Mouse (Mus musculus) lung, postnatal 0 days (tissue): ENCODE results near the gene Gm28047. TPM values are rescaled to one million over a fixed set of nuclear protein-coding genes. Genes with fewer than 3 reads are reported as not detected.

ENCODE experiments used
- ATAC-seq: fragments of 200-750 bp; cut with Nextera tagmentation; 2 replicates; pipeline ENCODE4 v1.8.0; 2017; ENCODE audit warnings: moderate library complexity
- DNase-seq: peaks from one replicate; pipeline ENCODE4 v3.0.0-alpha.2; 2016; ENCODE audit warnings: low spot score
- H3K27ac ChIP-seq: fragments of 300-500 bp; sonication (generic); 2 replicates; pipeline ENCODE4 v1.5.1; 2014; ENCODE audit warnings: antibody characterized with exemption, mild to moderate bottlenecking, low read length, mixed read lengths
- H3K27me3 ChIP-seq: fragments of 300-500 bp; sonication (generic); replicated peaks from 2 replicates; pipeline ENCODE4 v1.6.1; 2014; ENCODE audit warnings: low read length, mixed read lengths; ENCODE audit not compliant: insufficient read depth
- H3K36me3 ChIP-seq: fragments of 300-500 bp; sonication (generic); 2 replicates; pipeline ENCODE4 v1.6.1; 2014; ENCODE audit warnings: low read length, mixed read lengths; ENCODE audit not compliant: insufficient read depth
- H3K4me1 ChIP-seq: fragments of 300-500 bp; sonication (generic); 2 replicates; pipeline ENCODE4 v1.6.1; 2014; ENCODE audit warnings: antibody characterized with exemption, low read depth, low read length, mixed read lengths; ENCODE audit not compliant: insufficient read depth
- H3K4me2 ChIP-seq: fragments of 300-500 bp; sonication (generic); replicated peaks from 2 replicates; pipeline ENCODE4 v1.6.1; 2014; ENCODE audit warnings: low read depth, mild to moderate bottlenecking, low read length, moderate library complexity, mixed read lengths
- H3K4me3 ChIP-seq: fragments of 300-500 bp; sonication (generic); 2 replicates; pipeline ENCODE4 v1.5.1; 2014; ENCODE audit warnings: low read depth, low read length
- H3K9ac ChIP-seq: fragments of 300-500 bp; sonication (generic); replicated peaks from 2 replicates; pipeline ENCODE4 v1.6.1; 2014; ENCODE audit warnings: low read depth, mild to moderate bottlenecking
- H3K9me3 ChIP-seq: fragments of 300-500 bp; sonication (generic); 2 replicates; pipeline ENCODE4 v1.6.1; 2016; ENCODE audit warnings: low read length, mixed read lengths
- CTCF ChIP-seq: IDR thresholded peaks from 2 replicates; pipeline ENCODE4 v1.5.1; 2016; ENCODE audit warnings: antibody characterized with exemption, mild to moderate bottlenecking
- EP300 ChIP-seq: IDR thresholded peaks from 2 replicates; pipeline ENCODE4 v1.6.1; 2016; ENCODE audit warnings: antibody characterized with exemption, mild to moderate bottlenecking, control low read depth
- WGBS: fragments of 180-500 bp; shearing (Covaris S2); extraction: QIAGEN DNeasy Blood & Tissue Kit; methylation state at CpG from one replicate; pipeline ENCODE4 v1.1.7; 2014; 5-methylcytosine and 5-hydroxymethylcytosine counted together
- polyA plus RNA-seq: library from polyadenylated mRNA; unstranded; fragments of >200 nt; fragmentation: Nextera tagmentation; extraction: Ambion mirVana; gene quantifications from 2 replicates; pipeline ENCODE4 v1.2.1, GENCODE M21; 2015

Gene Gm28047
- polyA plus RNA-seq, 1 experiment from 2014 or later: not detected

DNA sequence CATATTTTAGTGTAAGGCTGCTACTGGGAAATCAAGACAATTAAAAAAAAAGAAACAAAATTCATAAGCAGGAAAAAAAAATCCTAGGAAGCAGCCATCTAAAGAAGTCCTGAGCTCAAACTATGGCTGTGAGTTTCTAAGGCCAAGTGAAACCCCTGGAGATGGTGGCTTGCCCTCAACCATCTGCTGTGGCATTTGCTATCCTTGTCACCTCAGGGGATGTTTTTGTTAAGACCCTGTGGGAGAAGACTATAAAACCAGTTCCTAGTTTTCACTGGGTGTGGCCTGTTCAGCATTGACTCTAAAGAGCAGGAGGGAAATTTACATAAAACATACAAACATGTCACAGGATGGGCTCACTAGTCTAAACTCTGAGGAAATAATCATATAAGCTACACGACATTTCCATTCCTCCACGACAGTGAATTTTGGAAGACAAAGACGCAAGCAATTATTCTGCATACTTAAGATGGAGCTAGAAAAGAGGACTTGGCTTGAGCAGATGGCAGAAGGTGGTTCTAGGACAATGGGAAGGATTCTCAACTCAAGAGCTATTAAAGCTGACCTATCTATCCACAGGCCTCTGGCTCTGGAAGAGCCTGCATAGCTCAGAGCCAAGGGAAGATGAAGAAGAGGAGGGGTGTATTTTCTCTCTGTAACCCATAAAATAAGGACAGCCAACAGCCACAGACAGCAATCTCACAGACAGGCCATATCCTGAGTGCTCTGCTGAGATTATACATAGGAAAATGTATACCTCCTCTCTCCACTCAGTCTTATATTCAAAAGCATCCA, 92.6 kb downstream of the Gm28047 start:
- peaks cover 52% of the 10 kb centered on the region for H3K36me3 ChIP-seq

DNA sequence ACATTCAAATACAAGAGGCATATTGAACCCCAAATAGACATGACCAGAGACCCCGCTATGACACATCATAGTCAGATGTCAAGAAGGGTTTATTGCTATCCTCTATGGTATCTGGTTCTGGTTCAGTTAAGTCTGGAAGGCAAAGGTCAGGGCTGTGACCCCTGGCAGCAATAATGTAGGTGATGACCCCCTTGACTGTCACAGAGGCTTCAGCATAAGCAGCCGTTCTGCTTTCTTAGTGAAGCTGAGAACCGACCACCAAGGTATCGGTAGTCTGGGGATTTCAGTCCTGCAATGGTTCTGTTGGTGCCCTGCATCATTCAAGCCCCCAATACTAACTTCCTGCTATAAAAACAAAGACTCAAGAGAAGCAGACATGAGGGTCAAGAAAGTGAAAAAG, 93.3 kb downstream of the Gm28047 start:
- TF ChIP-seq EP300: no peak
- no peak for TF ChIP-seq CTCF
- no peaks in the 10 kb centered on the region for H3K9me3 ChIP-seq
- no peak overlapping the region for H3K27ac ChIP-seq
- no peak overlapping the region for H3K4me3 ChIP-seq
- DNase-seq: no peak
- WGBS: 89% methylated on average over 4 of the region's 4 CpGs
- H3K4me1 ChIP-seq: no peaks in the 10 kb centered on the region
- H3K4me2 ChIP-seq: no peak overlapping the region
- H3K9ac ChIP-seq: no peak overlapping the region
- no peaks in the 10 kb centered on the region for H3K27me3 ChIP-seq
- no peak for ATAC-seq
- H3K36me3 ChIP-seq: peaks cover 48% of the 10 kb centered on the region

More for the DNA sequence above, 92.6 kb downstream of the Gm28047 start:
- no peaks in the 10 kb centered on the region for H3K4me1 ChIP-seq
- H3K27ac ChIP-seq: no peak overlapping the region
- no peak overlapping the region for H3K4me3 ChIP-seq
- no peaks in the 10 kb centered on the region for H3K9me3 ChIP-seq
- H3K27me3 ChIP-seq: no peaks in the 10 kb centered on the region
- no peak for DNase-seq
- 89% methylated on average over 3 of the region's 3 CpGs for WGBS
- TF ChIP-seq EP300 (no peak), CTCF (no peak)
- no peak overlapping the region for H3K9ac ChIP-seq
- ATAC-seq: no peak
- no peak overlapping the region for H3K4me2 ChIP-seq

DNA sequence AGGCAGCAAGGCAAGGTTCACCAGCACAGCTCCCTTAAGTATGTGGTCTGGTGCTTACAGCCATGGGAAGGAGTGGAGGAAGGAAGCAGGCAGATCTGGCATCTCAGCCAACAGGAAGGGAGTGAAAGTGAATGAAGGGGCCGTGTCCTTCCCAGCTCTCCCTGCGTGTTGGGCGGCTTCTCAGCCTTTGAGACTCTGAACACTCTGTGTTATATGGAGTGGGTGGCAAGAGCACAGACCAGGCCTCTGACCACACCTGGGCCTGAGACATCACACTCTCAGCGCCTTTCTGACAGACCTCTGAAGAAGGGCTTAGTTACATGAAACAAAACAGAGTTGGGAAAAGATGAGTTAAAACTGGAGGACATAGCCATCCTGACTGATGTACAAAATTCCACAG, 94.3 kb downstream of the Gm28047 start:
- DNase-seq (no peak), ATAC-seq (no peak)
- TF ChIP-seq CTCF (no peak), EP300 (no peak)
- no peaks in the 10 kb centered on the region for H3K9me3 ChIP-seq
- H3K4me2 ChIP-seq: no peak overlapping the region
- H3K27me3 ChIP-seq: no peaks in the 10 kb centered on the region
- no peak overlapping the region for H3K27ac ChIP-seq
- peaks cover 48% of the 10 kb centered on the region for H3K36me3 ChIP-seq
- H3K9ac ChIP-seq: no peak overlapping the region
- H3K4me3 ChIP-seq: no peak overlapping the region
- no peaks in the 10 kb centered on the region for H3K4me1 ChIP-seq
- WGBS: 63% methylated on average over 4 of the region's 4 CpGs

DNA sequence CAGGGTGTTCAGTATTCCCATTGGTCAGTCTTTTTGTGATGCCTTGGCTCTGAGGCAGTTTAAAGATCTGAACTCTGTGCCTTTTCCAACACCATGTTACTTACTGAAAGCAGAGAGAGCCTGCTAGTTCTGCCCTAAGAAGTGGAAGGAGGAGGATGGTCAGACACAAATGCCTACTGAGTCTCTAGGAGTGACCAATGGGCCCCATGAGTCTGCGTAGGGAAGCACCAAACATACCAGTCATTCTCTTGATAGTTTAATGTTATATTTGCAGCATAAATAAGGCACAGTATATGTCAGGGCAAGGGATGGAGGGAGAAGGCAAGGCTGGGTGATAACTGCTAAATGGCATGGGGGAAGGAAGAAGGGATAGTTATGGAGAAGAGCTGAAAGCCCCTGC, 96.5 kb downstream of the Gm28047 start:
- no peak overlapping the region for H3K27ac ChIP-seq
- TF ChIP-seq CTCF (no peak), EP300 (no peak)
- no peaks in the 10 kb centered on the region for H3K9me3 ChIP-seq
- no peaks in the 10 kb centered on the region for H3K27me3 ChIP-seq
- no peaks in the 10 kb centered on the region for H3K4me1 ChIP-seq
- no peak for DNase-seq
- H3K4me3 ChIP-seq: no peak overlapping the region
- no peak overlapping the region for H3K4me2 ChIP-seq
- 97% methylated on average over 1 of the region's 1 CpGs for WGBS
- ATAC-seq: no peak
- no peak overlapping the region for H3K9ac ChIP-seq
- peaks cover 38% of the 10 kb centered on the region for H3K36me3 ChIP-seq

DNA sequence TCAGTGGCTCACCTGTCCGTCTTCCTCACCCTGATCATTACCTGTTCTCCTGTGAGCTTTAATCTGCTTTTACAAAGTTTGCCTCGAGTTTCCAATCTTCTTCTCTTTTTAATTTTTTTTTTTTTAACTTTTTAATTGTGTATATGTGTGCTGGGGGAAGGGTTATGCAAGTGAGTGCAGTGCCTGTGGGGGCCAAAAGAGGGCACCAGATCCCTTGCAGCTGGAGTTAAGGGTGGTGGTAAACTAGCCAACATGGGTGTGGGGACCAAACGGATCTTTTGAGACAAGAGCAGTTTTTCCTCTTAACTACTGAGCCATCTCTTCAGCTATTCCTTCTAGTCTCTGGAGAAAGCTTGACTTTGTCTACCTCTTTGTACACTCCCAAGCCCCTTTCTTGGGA, 96.9 kb downstream of the Gm28047 start:
- H3K9me3 ChIP-seq: no peaks in the 10 kb centered on the region
- no peak overlapping the region for H3K4me3 ChIP-seq
- no peak overlapping the region for H3K27ac ChIP-seq
- no peak overlapping the region for H3K9ac ChIP-seq
- H3K4me1 ChIP-seq: no peaks in the 10 kb centered on the region
- H3K27me3 ChIP-seq: no peaks in the 10 kb centered on the region
- TF ChIP-seq EP300: no peak
- peak; percentile 51 for TF ChIP-seq CTCF
- DNase-seq (peak; percentile 4), ATAC-seq (no peak)
- H3K36me3 ChIP-seq: peaks cover 33% of the 10 kb centered on the region
- WGBS: 73% methylated on average over 3 of the region's 3 CpGs
- H3K4me2 ChIP-seq: no peak overlapping the region

DNA sequence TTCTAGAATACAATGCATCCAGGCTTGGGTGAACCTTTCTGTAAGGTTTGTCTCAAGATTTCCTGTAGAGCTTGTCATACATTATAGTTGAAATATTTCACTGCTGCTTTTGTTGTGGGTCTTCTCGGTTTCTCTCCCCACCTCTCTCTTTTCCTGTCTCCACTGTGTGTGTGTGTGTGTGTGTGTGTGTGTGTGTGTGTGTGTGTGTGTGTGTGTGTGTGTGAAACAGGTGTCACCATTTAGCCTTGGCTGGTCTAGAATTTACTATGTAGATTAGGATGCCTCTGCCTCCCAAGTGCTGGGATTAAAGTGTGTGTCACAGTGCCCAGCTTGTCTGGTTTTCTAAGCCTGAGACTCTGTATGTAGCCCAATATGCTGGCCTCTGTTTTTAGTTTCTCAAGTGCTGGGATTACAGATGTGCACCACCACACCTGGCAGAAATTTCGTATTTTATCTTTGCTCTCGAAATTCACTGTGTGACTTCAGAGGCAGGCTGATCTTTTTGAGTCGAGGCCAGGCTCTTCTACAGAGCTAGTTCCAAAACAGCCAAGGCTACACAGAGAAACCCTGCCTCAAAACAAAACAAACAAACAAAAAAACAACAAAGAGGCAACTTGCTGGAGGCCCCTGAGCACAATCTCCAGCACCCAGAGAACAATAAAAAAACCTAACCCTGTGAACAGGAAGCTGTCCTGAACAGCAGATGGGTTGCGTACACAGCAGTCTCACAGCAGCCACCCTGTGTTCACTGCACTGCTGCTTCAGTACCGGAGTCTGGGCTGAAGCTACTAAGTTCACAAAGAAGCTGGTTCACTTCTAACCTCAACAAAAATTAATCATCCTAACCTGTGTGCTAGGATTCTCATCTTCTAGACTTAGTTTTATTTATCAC, 98.5 kb downstream of the Gm28047 start:
- H3K4me3 ChIP-seq: no peak overlapping the region
- no peak overlapping the region for H3K9ac ChIP-seq
- no peaks in the 10 kb centered on the region for H3K4me1 ChIP-seq
- TF ChIP-seq CTCF: no peak
- no peak for TF ChIP-seq EP300
- no peaks in the 10 kb centered on the region for H3K9me3 ChIP-seq
- WGBS: 78% methylated on average over 6 of the region's 6 CpGs
- H3K27ac ChIP-seq: no peak overlapping the region
- DNase-seq (no peak), ATAC-seq (no peak)
- H3K4me2 ChIP-seq: no peak overlapping the region
- no peaks in the 10 kb centered on the region for H3K27me3 ChIP-seq
- H3K36me3 ChIP-seq: peaks cover 28% of the 10 kb centered on the region
